Mouse (Mus musculus) forebrain, embryonic 13.5 days (tissue): Measurements from ENCODE around the gene Irf1. TPM values are rescaled to one million over a fixed set of nuclear protein-coding genes. Genes with fewer than 3 reads are reported as not detected.

Experiments
- ATAC-seq: fragments of 200-750 bp; cut with Nextera tagmentation; 2 replicates; pipeline ENCODE4 v1.8.0; 2017
- H3K27ac ChIP-seq: fragments of 300-500 bp; sonication (generic); 2 replicates; pipeline ENCODE4 v1.5.1; 2015; ENCODE audit warnings: inconsistent platforms, mild to moderate bottlenecking, moderate library complexity
- H3K27me3 ChIP-seq: fragments of 300-500 bp; sonication (generic); 2 replicates; pipeline ENCODE4 v1.6.1; 2015; ENCODE audit warnings: mild to moderate bottlenecking, inconsistent platforms
- H3K36me3 ChIP-seq: fragments of 300-500 bp; sonication (generic); 2 replicates; pipeline ENCODE4 v1.6.1; 2015; ENCODE audit warnings: mild to moderate bottlenecking, inconsistent platforms; ENCODE audit not compliant: poor library complexity, severe bottlenecking
- H3K4me1 ChIP-seq: fragments of 300-500 bp; sonication (generic); 2 replicates; pipeline ENCODE4 v1.6.1; 2015; ENCODE audit warnings: inconsistent platforms
- H3K4me2 ChIP-seq: fragments of 300-500 bp; sonication (generic); 2 replicates; pipeline ENCODE4 v1.6.1; 2015; ENCODE audit warnings: inconsistent platforms, mild to moderate bottlenecking, moderate library complexity
- H3K4me3 ChIP-seq: fragments of 300-500 bp; sonication (generic); 2 replicates; pipeline ENCODE4 v1.5.1; 2015; ENCODE audit warnings: mild to moderate bottlenecking, inconsistent platforms
- H3K9ac ChIP-seq: fragments of 300-500 bp; sonication (generic); 2 replicates; pipeline ENCODE4 v1.6.1; 2015; ENCODE audit warnings: mild to moderate bottlenecking, inconsistent platforms
- H3K9me3 ChIP-seq: fragments of 300-500 bp; sonication (generic); replicated peaks from 2 replicates; pipeline ENCODE4 v1.6.1; 2016; ENCODE audit warnings: inconsistent platforms
- WGBS: fragments of 180-500 bp; shearing (Covaris S2); methylation state at CpG from one replicate; pipeline ENCODE4 v1.1.7; 2015; 5-methylcytosine and 5-hydroxymethylcytosine counted together
- microRNA-seq: library from miRNA; unstranded; fragments of <30 nt; microRNA quantifications from one replicate; pipeline ENCODE4, GENCODE M21; 2016
- polyA plus RNA-seq: library from polyadenylated mRNA; unstranded; fragments of >200 nt; fragmentation: Nextera tagmentation; extraction: Ambion mirVana; gene quantifications from 2 replicates; pipeline ENCODE4 v1.2.1, GENCODE M21; 2015

Irf1 gene
- polyA plus RNA-seq, 1 experiment from 2014 or later: 2.7 TPM

- WGBS: 85% methylated on average over 11 of the region's 11 CpGs
- no peaks in the 10 kb centered on the region for H3K36me3 ChIP-seq
- H3K9me3 ChIP-seq: no peaks in the 10 kb centered on the region
- no peak overlapping the region for H3K4me3 ChIP-seq
- H3K27me3 ChIP-seq: no peaks in the 10 kb centered on the region
- no peak overlapping the region for H3K4me2 ChIP-seq
- no peak overlapping the region for H3K27ac ChIP-seq
- H3K9ac ChIP-seq: no peak overlapping the region
- no peak for ATAC-seq
- no peaks in the 10 kb centered on the region for H3K4me1 ChIP-seq
Observed at GRCm38 (mm10) chr11:53821230-53821944, 51.6 kb downstream of the Irf1 start.

- H3K4me2 ChIP-seq: no peak overlapping the region
- no peaks in the 10 kb centered on the region for H3K36me3 ChIP-seq
- no peak for ATAC-seq
- H3K27me3 ChIP-seq: no peaks in the 10 kb centered on the region
- H3K9ac ChIP-seq: no peak overlapping the region
- no peaks in the 10 kb centered on the region for H3K4me1 ChIP-seq
- H3K4me3 ChIP-seq: no peak overlapping the region
- no peak overlapping the region for H3K27ac ChIP-seq
- WGBS: 95% methylated on average over 3 of the region's 3 CpGs
- no peaks in the 10 kb centered on the region for H3K9me3 ChIP-seq
Observed at GRCm38 (mm10) chr11:53821945-53822338, 52.1 kb downstream of the Irf1 start.

GRCm38 (mm10) chr11:53825409-53825808 lies 55.6 kb downstream of the Irf1 start:
- Histone ChIP-seq H3K36me3 (no peaks in the 10 kb centered on the region), H3K27ac (no peak overlapping the region), H3K4me3 (no peak overlapping the region), H3K4me1 (no peaks in the 10 kb centered on the region), H3K4me2 (no peak overlapping the region), H3K9me3 (no peaks in the 10 kb centered on the region; the same call in 1 of the 2 replicates), H3K27me3 (no peaks in the 10 kb centered on the region), H3K9ac (no peak overlapping the region)
- ATAC-seq: no peak
- WGBS: 86% methylated on average over 4 of the region's 4 CpGs

Small RNA genes within 50 kb of the gene (microRNA-seq; reads per million reads assigned to microRNA genes)
- not detected for gene Mir7671

Other genes starting within 250 kb of the Irf1 start
- 199 and 202 TPM in 2 replicates for gene Kif3a, start 202.6 kb upstream of the Irf1 start, polyA plus RNA-seq
- 1.8 and 2.9 TPM in 2 replicates for gene Il4, start 151.3 kb upstream of the Irf1 start, polyA plus RNA-seq
- gene Il13, start 135.3 kb upstream of the Irf1 start, polyA plus RNA-seq: not detected in 2 replicates
- 17.7 and 18.2 TPM in 2 replicates for gene Rad50, start 62.7 kb upstream of the Irf1 start, polyA plus RNA-seq
- not detected in 2 replicates for gene Il5, start 49.2 kb upstream of the Irf1 start, polyA plus RNA-seq
- not detected in 2 replicates for gene Gm17334, start 3.2 kb downstream of the Irf1 start, polyA plus RNA-seq
- 0.41 TPM in 1 of 2 replicates, not detected in the other for gene Gm12216, start 89.2 kb downstream of the Irf1 start, polyA plus RNA-seq
- 6.9 and 8.7 TPM in 2 replicates for gene Slc22a5, start 121.6 kb downstream of the Irf1 start, polyA plus RNA-seq
- 0.80 and 1.7 TPM in 2 replicates for gene Slc22a21, start 210.3 kb downstream of the Irf1 start, polyA plus RNA-seq